Mouse (Mus musculus): ENCODE data around the gene Ptgr2. TPM values are rescaled to one million over a fixed set of nuclear protein-coding genes. Genes with fewer than 3 reads are reported as not detected.

Gene Ptgr2
- polyA plus RNA-seq, 1 experiment from 2014 or later: 14.0 TPM

GRCm38 (mm10) chr12:84254886-84255285, 30.1 kb upstream of the Ptgr2 start:
- H3K27me3 ChIP-seq (ENCODE audit: control insufficient read depth, insufficient read depth, low read length): no peaks in the 10 kb centered on the region
- DNase-seq (ENCODE audit: low spot score) (no peak), ATAC-seq (ENCODE audit: insufficient number of reproducible peaks, low FRiP score, low TSS enrichment, low read depth) (no peak)
- H3K36me3 ChIP-seq (ENCODE audit: control insufficient read depth, insufficient read depth, low read length): no peaks in the 10 kb centered on the region
- no peaks in the 10 kb centered on the region for H3K4me1 ChIP-seq (ENCODE audit: control insufficient read depth, insufficient read depth, low read length)
- no peak overlapping the region for H3K4me2 ChIP-seq (ENCODE audit: low read depth, severe bottlenecking)
- H3K9me3 ChIP-seq (ENCODE audit: control insufficient read depth, low read length): no peaks in the 10 kb centered on the region
- no peak overlapping the region for H3K9ac ChIP-seq (ENCODE audit: low read length)
- no peak overlapping the region for H3K27ac ChIP-seq (replicated peaks; ENCODE audit: low read depth, low read length)
- H3K4me3 ChIP-seq (ENCODE audit: low read depth, low read length): no peak overlapping the region
- 74% methylated on average over 5 of the region's 5 CpGs for WGBS

GRCm38 (mm10) chr12:84260363-84260762, 24.7 kb upstream of the Ptgr2 start:
- no peak overlapping the region for H3K9ac ChIP-seq (ENCODE audit: low read length)
- no peaks in the 10 kb centered on the region for H3K9me3 ChIP-seq (ENCODE audit: control insufficient read depth, low read length)
- no peaks in the 10 kb centered on the region for H3K4me1 ChIP-seq (ENCODE audit: control insufficient read depth, insufficient read depth, low read length)
- H3K4me3 ChIP-seq (ENCODE audit: low read depth, low read length): no peak overlapping the region
- H3K36me3 ChIP-seq (ENCODE audit: control insufficient read depth, insufficient read depth, low read length): no peaks in the 10 kb centered on the region
- H3K27ac ChIP-seq (replicated peaks; ENCODE audit: low read depth, low read length): no peak overlapping the region
- 69% methylated on average over 7 of the region's 7 CpGs for WGBS
- DNase-seq (ENCODE audit: low spot score): no peak
- ATAC-seq (ENCODE audit: insufficient number of reproducible peaks, low FRiP score, low TSS enrichment, low read depth): no peak
- no peaks in the 10 kb centered on the region for H3K27me3 ChIP-seq (ENCODE audit: control insufficient read depth, insufficient read depth, low read length)
- no peak overlapping the region for H3K4me2 ChIP-seq (ENCODE audit: low read depth, severe bottlenecking)

- Histone ChIP-seq H3K4me1 (ENCODE audit: control insufficient read depth, insufficient read depth, low read length) (no peaks in the 10 kb centered on the region), H3K27ac (replicated peaks; ENCODE audit: low read depth, low read length) (no peak overlapping the region), H3K27me3 (ENCODE audit: control insufficient read depth, insufficient read depth, low read length) (no peaks in the 10 kb centered on the region), H3K9ac (ENCODE audit: low read length) (no peak overlapping the region), H3K4me2 (ENCODE audit: low read depth, severe bottlenecking) (no peak overlapping the region), H3K36me3 (ENCODE audit: control insufficient read depth, insufficient read depth, low read length) (no peaks in the 10 kb centered on the region), H3K9me3 (ENCODE audit: control insufficient read depth, low read length) (no peaks in the 10 kb centered on the region), H3K4me3 (ENCODE audit: low read depth, low read length) (no peak overlapping the region)
- 66% methylated on average over 2 of the region's 2 CpGs for WGBS
- no peak for ATAC-seq (ENCODE audit: insufficient number of reproducible peaks, low FRiP score, low TSS enrichment, low read depth)
- DNase-seq (ENCODE audit: low spot score): no peak
Observed at GRCm38 (mm10) chr12:84267264-84267663, 17.8 kb upstream of the Ptgr2 start.

GRCm38 (mm10) chr12:84273366-84273765, 11.7 kb upstream of the Ptgr2 start:
- Histone ChIP-seq H3K4me3 (ENCODE audit: low read depth, low read length) (no peak overlapping the region), H3K4me1 (ENCODE audit: control insufficient read depth, insufficient read depth, low read length) (no peaks in the 10 kb centered on the region), H3K4me2 (ENCODE audit: low read depth, severe bottlenecking) (no peak overlapping the region), H3K36me3 (ENCODE audit: control insufficient read depth, insufficient read depth, low read length) (no peaks in the 10 kb centered on the region), H3K9ac (ENCODE audit: low read length) (no peak overlapping the region), H3K9me3 (ENCODE audit: control insufficient read depth, low read length) (no peaks in the 10 kb centered on the region), H3K27me3 (ENCODE audit: control insufficient read depth, insufficient read depth, low read length) (no peaks in the 10 kb centered on the region), H3K27ac (replicated peaks; ENCODE audit: low read depth, low read length) (no peak overlapping the region)
- 78% methylated on average over 5 of the region's 5 CpGs for whole genome bisulfite sequencing
- ATAC-seq (ENCODE audit: insufficient number of reproducible peaks, low FRiP score, low TSS enrichment, low read depth) (no peak), DNase-seq (ENCODE audit: low spot score) (no peak)

- Histone ChIP-seq H3K36me3 (ENCODE audit: control insufficient read depth, insufficient read depth, low read length) (no peaks in the 10 kb centered on the region), H3K4me3 (ENCODE audit: low read depth, low read length) (no peak overlapping the region), H3K4me1 (ENCODE audit: control insufficient read depth, insufficient read depth, low read length) (no peaks in the 10 kb centered on the region), H3K27me3 (ENCODE audit: control insufficient read depth, insufficient read depth, low read length) (no peaks in the 10 kb centered on the region), H3K27ac (replicated peaks; ENCODE audit: low read depth, low read length) (no peak overlapping the region), H3K9me3 (ENCODE audit: control insufficient read depth, low read length) (no peaks in the 10 kb centered on the region), H3K4me2 (ENCODE audit: low read depth, severe bottlenecking) (no peak overlapping the region), H3K9ac (ENCODE audit: low read length) (no peak overlapping the region)
- WGBS: 92% methylated on average over 9 of the region's 9 CpGs
- no peak for ATAC-seq (ENCODE audit: insufficient number of reproducible peaks, low FRiP score, low TSS enrichment, low read depth)
- no peak for DNase-seq (ENCODE audit: low spot score)
Observed at GRCm38 (mm10) chr12:84275288-84275687, 9.7 kb upstream of the Ptgr2 start.

GRCm38 (mm10) chr12:84276288-84276687, 8.7 kb upstream of the Ptgr2 start:
- no peaks in the 10 kb centered on the region for H3K27me3 ChIP-seq (ENCODE audit: control insufficient read depth, insufficient read depth, low read length)
- DNase-seq (ENCODE audit: low spot score) (no peak), ATAC-seq (ENCODE audit: insufficient number of reproducible peaks, low FRiP score, low TSS enrichment, low read depth) (no peak)
- no peak overlapping the region for H3K27ac ChIP-seq (replicated peaks; ENCODE audit: low read depth, low read length)
- no peaks in the 10 kb centered on the region for H3K36me3 ChIP-seq (ENCODE audit: control insufficient read depth, insufficient read depth, low read length)
- WGBS: 86% methylated on average over 2 of the region's 2 CpGs
- no peak overlapping the region for H3K4me2 ChIP-seq (ENCODE audit: low read depth, severe bottlenecking)
- no peaks in the 10 kb centered on the region for H3K4me1 ChIP-seq (ENCODE audit: control insufficient read depth, insufficient read depth, low read length)
- H3K9me3 ChIP-seq (ENCODE audit: control insufficient read depth, low read length): no peaks in the 10 kb centered on the region
- no peak overlapping the region for H3K9ac ChIP-seq (ENCODE audit: low read length)
- no peak overlapping the region for H3K4me3 ChIP-seq (ENCODE audit: low read depth, low read length)

- Histone ChIP-seq H3K9me3 (ENCODE audit: control insufficient read depth, low read length) (no peaks in the 10 kb centered on the region), H3K36me3 (ENCODE audit: control insufficient read depth, insufficient read depth, low read length) (no peaks in the 10 kb centered on the region), H3K9ac (ENCODE audit: low read length) (no peak overlapping the region), H3K4me3 (ENCODE audit: low read depth, low read length) (no peak overlapping the region), H3K27me3 (ENCODE audit: control insufficient read depth, insufficient read depth, low read length) (no peaks in the 10 kb centered on the region), H3K4me2 (ENCODE audit: low read depth, severe bottlenecking) (no peak overlapping the region), H3K4me1 (ENCODE audit: control insufficient read depth, insufficient read depth, low read length) (no peaks in the 10 kb centered on the region), H3K27ac (replicated peaks; ENCODE audit: low read depth, low read length) (no peak overlapping the region)
- DNase-seq (ENCODE audit: low spot score): no peak
- WGBS: 83% methylated on average over 4 of the region's 4 CpGs
- no peak for ATAC-seq (ENCODE audit: insufficient number of reproducible peaks, low FRiP score, low TSS enrichment, low read depth)
Observed at GRCm38 (mm10) chr12:84276799-84277198, 8.2 kb upstream of the Ptgr2 start.

- H3K9me3 ChIP-seq (ENCODE audit: control insufficient read depth, low read length): no peaks in the 10 kb centered on the region
- no peak overlapping the region for H3K4me3 ChIP-seq (ENCODE audit: low read depth, low read length)
- H3K4me2 ChIP-seq (ENCODE audit: low read depth, severe bottlenecking): no peak overlapping the region
- no peaks in the 10 kb centered on the region for H3K36me3 ChIP-seq (ENCODE audit: control insufficient read depth, insufficient read depth, low read length)
- no peak overlapping the region for H3K27ac ChIP-seq (replicated peaks; ENCODE audit: low read depth, low read length)
- H3K9ac ChIP-seq (ENCODE audit: low read length): no peak overlapping the region
- ATAC-seq (ENCODE audit: insufficient number of reproducible peaks, low FRiP score, low TSS enrichment, low read depth) (no peak), DNase-seq (ENCODE audit: low spot score) (no peak)
- no peaks in the 10 kb centered on the region for H3K4me1 ChIP-seq (ENCODE audit: control insufficient read depth, insufficient read depth, low read length)
- no peaks in the 10 kb centered on the region for H3K27me3 ChIP-seq (ENCODE audit: control insufficient read depth, insufficient read depth, low read length)
- 77% methylated on average over 3 of the region's 3 CpGs for WGBS
Observed at GRCm38 (mm10) chr12:84277832-84278231, 7.2 kb upstream of the Ptgr2 start.

GRCm38 (mm10) chr12:84278901-84279300, 6.1 kb upstream of the Ptgr2 start:
- no peak overlapping the region for H3K27ac ChIP-seq (replicated peaks; ENCODE audit: low read depth, low read length)
- no peak for ATAC-seq (ENCODE audit: insufficient number of reproducible peaks, low FRiP score, low TSS enrichment, low read depth)
- H3K4me3 ChIP-seq (ENCODE audit: low read depth, low read length): no peak overlapping the region
- H3K36me3 ChIP-seq (ENCODE audit: control insufficient read depth, insufficient read depth, low read length): no peaks in the 10 kb centered on the region
- no peak overlapping the region for H3K9ac ChIP-seq (ENCODE audit: low read length)
- no peak for DNase-seq (ENCODE audit: low spot score)
- H3K9me3 ChIP-seq (ENCODE audit: control insufficient read depth, low read length): no peaks in the 10 kb centered on the region
- H3K4me2 ChIP-seq (ENCODE audit: low read depth, severe bottlenecking): no peak overlapping the region
- WGBS: 88% methylated on average over 7 of the region's 7 CpGs
- H3K4me1 ChIP-seq (ENCODE audit: control insufficient read depth, insufficient read depth, low read length): no peaks in the 10 kb centered on the region
- H3K27me3 ChIP-seq (ENCODE audit: control insufficient read depth, insufficient read depth, low read length): no peaks in the 10 kb centered on the region
